Mouse (Mus musculus) urinary bladder, postnatal 36 days (tissue): ENCODE results near the gene Tns1.
A peak's percentile ranks its signal among the peaks of the same experiment; 100 is the strongest.

ENCODE experiments used
- DNase-seq, 2 experiments: peaks; one replicate each; pipeline ENCODE4 v3.0.0; 2022; ENCODE audit warnings: low spot score in 2 of 2, mixed read lengths in 1 of 2

Gene Tns1

DNA sequence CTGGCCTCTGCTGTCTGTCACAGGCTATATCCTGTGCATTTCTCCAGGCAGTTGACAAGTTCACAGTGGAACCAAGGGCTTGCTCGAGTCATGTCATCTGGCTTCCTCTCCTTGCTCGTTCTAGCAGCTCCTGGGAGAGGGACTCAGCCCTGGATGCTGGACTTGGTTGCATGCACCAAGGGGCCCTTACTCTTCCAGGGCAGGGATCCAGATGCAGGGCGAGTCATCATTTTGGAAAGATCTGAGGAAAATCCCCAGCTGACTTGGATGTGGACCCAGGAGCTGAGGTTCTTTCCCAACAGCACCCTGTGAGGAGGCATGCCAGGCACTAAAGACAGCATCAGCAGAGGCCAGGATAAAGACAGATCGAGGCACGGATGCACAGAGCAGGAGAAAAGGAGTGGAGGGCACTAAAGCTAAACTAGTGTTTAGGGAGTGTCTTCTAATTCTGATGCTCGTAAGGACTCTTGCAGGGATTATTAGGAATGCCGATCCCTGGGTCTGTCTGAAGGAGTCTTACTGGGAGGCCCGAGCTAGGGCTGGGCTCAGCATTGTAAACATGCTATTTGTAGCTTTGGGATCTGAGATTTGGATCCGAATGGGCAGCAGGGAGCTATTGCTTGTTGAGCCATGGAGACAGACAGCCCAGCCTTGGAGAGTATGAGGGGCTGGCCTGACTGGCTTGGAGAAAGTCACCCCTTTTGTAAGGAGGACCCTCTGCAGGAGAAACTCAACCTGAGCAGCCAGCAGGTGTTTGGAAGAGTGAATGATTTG lies 165.9 kb downstream of the Tns1 start:
- DNase-seq, result peak; percentile 53 to 75

DNA sequence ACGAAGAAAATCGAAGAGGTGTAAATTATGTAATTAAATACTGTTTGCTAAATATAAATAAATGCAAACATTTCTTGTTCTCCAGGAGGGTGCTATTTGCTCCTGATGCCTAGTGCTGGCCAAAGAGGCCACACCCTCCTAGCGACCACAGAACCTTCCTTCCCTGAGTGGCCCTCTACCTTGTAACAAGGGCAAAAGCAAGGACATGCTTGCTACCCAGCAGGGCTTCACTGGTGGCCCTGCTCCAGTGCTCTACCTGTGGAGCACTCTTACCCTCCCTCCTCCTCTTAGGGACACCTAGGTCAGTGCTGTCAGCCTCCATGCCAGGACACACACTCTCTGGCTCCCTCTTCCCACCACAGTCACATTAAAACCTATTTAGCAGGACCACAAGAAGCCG lies 166.8 kb downstream of the Tns1 start:
- no peak for DNase-seq

GRCm38 (mm10) chr1:73956320-73956719 lies 167.9 kb downstream of the Tns1 start:
- DNase-seq, result no peak

- peak; percentile 48 to 64 for DNase-seq
Observed at GRCm38 (mm10) chr1:73955259-73955842, 168.9 kb downstream of the Tns1 start.

- no peak for DNase-seq
Observed at GRCm38 (mm10) chr1:73954614-73955013, 169.6 kb downstream of the Tns1 start.

GRCm38 (mm10) chr1:73954015-73954408 lies 170.2 kb downstream of the Tns1 start:
- no peak for DNase-seq

GRCm38 (mm10) chr1:73953317-73954014 lies 170.8 kb downstream of the Tns1 start:
- no peak for DNase-seq

DNA sequence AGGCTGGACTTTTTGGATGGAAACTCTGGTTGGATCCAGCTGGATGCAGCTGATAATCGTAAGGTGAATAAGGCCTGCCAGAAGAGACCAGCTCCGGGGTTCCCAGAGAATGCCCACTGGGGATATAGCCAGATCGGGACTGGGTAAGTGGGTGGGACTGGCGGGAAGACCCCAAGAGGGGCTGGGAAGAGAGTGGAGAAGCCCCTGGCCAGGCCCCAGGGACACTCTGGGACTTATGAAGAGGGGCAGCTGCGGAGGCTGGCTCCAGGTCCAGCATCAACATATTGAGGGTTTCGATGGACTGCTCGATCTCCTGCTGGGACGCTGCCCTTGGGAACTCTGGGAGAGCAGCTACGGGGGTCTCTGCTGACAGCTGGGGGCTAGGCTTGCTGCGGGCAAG lies 171.7 kb downstream of the Tns1 start:
- DNase-seq, result no peak

GRCm38 (mm10) chr1:73951178-73951577 lies 173.1 kb downstream of the Tns1 start:
- DNase-seq, result no peak

- DNase-seq, result no peak
Observed at GRCm38 (mm10) chr1:73948757-73949156, 175.5 kb downstream of the Tns1 start.

DNA sequence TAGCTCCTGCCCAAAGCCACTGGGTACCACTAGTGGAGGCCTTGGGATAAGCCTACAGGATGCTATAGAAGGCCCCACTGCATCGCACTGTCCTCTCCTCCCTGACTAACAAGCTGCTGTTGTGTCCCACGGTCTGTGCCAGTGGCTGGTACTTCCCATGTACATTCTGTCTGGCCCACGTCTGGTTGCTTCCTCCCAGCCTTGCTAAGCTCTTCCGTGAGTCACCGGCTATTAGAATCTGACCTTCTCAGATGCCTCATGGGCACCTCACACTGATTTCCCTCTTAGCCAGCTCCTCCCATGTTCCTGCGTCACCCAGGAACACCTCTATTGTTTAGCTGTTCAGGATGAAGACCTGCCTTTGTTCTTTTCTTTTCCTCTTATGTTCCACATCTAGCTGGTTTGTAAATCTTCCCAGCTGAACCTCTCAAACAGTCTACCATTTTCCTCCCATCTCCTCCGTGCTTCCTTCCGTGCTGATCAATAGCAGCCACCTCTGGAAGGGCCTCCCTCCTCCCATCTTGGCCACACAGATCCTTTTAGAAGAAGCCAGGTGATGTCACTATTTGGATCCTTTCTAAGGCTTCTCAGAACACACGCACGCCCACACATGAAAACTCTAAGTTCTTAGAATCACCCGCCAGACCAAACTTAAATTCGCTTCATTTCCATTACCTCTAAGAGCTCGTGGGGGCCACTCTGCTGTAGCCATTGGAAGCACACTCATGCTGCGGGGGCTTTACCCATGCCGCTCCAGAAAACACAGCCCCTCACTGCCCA lies 176.5 kb downstream of the Tns1 start:
- no peak for DNase-seq

DNA sequence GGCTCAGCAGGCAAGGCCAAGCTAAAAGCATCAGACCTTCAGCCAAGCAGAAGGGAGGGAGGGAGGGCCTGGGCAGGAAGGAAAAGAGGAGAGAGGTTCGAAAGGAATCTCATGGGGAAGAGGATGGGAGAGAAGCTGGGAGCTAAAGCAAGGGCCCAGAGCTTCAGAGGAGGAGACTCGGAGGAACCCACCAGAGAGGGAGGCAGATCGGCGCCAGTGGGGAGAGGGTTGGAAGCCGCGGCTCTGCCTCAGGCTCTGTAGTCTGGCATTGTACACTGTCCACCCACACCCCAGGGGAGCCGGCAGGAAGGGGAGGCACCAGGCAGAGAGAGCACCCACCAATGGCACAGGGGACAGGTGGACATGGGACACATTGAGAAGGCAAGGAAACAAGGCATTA lies 177.5 kb downstream of the Tns1 start:
- no peak for DNase-seq

GRCm38 (mm10) chr1:73944393-73944792 lies 179.9 kb downstream of the Tns1 start:
- DNase-seq, result no peak

GRCm38 (mm10) chr1:73943667-73944289 lies 180.5 kb downstream of the Tns1 start:
- peak; percentile 41 to 77 for DNase-seq

DNA sequence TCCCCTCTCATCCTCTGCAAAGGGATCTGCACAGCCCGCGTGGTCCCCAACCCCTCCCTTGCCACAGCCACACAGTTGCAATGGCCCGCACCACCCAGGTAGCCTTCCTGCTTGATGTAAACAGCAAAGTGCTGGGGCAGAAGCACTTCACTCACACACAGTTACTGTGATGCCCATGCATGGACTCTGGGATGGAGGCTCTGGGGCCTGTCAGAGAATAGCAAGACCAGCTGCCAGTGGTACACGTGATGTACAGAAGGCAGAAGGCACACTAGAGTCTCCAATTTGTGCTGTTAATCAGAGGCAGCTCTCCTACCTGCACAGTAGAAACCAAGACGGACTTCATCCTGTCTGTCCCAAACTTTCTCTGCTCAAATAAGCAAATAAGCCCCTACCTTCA lies 181.0 kb downstream of the Tns1 start:
- DNase-seq, result no peak

GRCm38 (mm10) chr1:73942243-73942642 lies 182.0 kb downstream of the Tns1 start:
- DNase-seq, result peak in 1 of 2 experiments; percentile 66

GRCm38 (mm10) chr1:73941697-73942096 lies 182.6 kb downstream of the Tns1 start:
- DNase-seq, result no peak

- DNase-seq, result no peak
Observed at GRCm38 (mm10) chr1:73940491-73941204, 183.6 kb downstream of the Tns1 start.

DNA sequence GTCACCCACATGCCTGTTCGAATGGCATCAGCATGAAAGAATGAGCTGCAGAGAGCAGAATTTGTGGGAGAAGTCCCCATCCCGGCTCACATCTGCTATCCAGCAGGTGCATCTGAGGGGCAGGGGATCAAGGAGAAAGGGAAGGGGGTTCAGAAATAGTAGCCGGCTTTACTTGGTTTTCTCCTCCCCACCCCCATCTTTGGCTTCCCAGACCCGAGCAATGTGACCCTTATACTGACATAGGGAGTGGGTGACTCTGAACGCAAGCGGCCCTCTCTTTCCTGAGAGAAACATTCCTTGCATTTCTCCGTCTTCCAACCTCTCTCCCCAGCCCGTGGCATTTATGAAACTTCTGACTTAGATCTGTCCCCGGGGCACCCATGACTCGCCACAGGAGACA lies 185.7 kb downstream of the Tns1 start:
- no peak for DNase-seq

DNA sequence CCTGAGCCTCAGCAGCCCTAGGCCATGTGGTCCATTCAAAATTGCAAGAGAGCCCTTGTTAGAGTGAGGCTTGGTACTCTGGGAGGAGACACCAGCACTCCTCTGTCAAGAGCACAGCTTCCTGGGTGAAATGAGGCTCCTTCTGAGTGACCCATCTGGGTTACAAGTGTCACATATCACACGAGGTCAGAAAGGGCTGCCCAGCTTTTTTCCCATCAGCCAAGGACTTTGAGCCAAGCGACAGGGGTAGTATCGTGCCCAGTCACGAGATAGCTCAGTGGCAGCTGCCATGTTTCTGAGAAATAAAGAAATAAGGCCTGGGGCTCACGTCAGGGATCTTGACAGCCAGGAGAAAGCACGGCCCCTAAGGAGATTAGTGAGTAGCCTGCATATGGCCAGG lies 186.4 kb downstream of the Tns1 start:
- DNase-seq, result no peak

GRCm38 (mm10) chr1:73936537-73936936 lies 187.7 kb downstream of the Tns1 start:
- no peak for DNase-seq
